Mouse (Mus musculus) urinary bladder, postnatal 25 days (tissue): ENCODE data around the gene Specc1l.
A peak's percentile ranks its signal among the peaks of the same experiment; 100 is the strongest.
"Not testable (repeated sequence)": the region's sequence is repeated elsewhere in the genome, so short reads cannot be mapped to it uniquely, and the experiment has no call there.

Source experiments
- DNase-seq: peaks from one replicate; pipeline ENCODE4 v3.0.0; 2022; ENCODE audit warnings: low spot score

The Specc1l gene

DNA sequence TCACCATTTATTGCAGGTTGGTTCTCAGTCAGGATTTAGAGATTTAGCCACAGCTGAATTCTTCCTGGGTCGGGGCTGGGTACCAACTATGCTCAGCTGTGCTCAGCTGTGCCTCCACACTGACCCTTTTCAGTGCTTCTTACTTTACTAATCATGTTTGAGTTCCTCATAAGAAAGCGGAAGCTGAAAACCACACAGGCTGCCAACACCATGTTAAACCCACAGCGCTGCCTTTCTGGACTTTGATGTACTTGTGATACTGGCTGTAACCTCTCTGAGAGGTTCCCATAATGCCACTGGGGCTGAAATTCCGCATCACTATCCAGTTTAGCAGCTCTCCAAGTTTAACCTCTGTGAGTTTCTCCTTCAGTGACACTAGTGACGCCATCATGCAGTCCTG lies 70.8 kb downstream of the Specc1l start:
- no peak for DNase-seq

DNA sequence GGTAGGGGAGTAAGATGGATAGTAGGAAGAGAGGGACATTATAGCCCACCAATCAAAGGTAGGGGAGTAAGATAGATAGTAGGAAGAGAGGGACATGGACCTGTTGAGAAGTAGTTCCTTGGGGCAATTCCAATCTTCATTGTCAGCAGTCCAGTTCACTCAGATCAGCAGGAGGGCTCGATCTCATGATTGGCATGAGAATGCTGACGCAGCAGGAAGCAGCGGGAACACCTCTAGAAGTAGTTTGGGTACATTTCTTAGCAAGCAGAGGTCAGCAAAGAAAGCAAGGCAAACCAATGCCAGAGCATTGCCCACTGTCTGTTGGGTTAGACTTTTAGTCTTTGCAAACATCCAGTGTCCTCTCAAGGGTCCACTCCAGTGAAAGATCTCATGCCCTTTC lies 71.9 kb downstream of the Specc1l start:
- DNase-seq = no peak

DNA sequence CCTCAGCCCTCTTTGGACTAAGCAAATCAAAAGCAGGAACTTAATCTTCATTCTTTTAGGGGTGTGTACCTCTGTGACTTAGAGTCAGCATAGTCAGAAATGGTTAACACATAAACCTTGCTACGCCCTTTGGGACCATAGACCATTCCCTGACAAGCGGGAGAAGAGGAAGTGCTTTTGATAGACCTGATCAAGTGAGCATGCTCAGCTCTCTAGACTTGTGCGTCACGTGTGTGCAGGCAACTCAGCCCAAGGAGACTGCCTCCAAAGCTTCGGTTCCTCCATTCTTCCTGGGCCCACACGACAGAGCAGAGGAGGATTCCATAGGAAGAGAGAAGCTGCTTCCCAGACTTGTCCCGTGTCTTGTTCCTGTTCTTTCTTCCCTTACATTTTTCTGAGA lies 76.7 kb downstream of the Specc1l start:
- DNase-seq = no peak

DNA sequence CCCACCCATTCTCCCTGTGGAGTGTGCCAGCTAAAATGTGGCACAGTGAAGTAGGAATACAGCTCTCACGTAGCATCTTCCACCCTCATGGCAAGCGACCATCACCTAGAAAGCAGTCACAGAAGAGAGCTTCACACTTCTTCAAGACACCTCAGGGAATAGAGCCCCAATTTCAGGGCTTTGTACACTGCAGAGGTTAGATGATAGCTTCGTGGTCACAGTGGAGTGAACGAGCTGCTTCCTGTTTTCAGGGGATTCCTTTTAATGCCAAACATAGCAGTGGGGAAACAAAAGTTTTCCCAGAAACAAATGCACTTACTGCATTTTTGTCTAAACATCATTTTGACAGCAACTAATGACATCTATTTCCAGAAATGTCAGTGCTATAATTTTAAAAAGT lies 77.5 kb downstream of the Specc1l start:
- no peak for DNase-seq

DNA sequence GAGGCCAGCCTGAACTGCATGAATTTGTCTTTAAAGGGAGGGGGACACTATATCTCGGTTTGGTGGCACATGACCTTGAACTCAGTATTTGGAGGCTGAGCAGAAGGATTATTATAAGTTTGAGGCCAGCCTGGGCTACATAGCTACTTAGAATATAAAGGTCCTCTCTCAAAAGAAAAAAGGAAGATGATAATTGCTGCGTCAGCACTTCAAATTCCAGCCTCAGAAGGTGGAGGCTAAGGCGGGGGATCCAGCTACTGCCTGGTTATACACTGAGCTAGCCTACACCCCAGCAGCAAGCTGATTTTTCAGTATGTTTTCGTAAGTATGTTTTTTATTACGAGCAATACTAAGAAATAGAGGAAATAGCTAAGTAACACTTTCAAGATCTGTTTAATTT lies 78.8 kb downstream of the Specc1l start:
- DNase-seq = no peak

DNA sequence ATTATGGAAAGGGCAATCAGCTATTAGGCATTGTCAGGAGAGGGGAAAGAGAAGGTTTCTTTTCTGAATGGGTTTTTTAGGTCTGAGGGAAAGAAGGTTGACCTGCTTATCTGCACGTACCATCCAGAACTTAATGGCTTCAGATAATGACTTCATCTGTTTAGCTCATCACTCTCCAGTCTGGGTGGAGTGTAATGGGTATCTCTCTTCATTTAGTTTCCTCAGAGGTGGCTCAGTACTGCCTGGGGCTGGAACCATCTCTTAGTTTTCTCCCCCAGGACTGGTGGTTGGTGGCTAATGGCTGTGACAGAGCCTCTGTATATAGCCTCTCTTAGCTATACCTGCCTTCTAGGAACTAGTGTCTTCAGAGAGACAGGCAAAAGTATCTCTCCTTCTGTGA lies 79.5 kb downstream of the Specc1l start:
- DNase-seq = no peak

DNA sequence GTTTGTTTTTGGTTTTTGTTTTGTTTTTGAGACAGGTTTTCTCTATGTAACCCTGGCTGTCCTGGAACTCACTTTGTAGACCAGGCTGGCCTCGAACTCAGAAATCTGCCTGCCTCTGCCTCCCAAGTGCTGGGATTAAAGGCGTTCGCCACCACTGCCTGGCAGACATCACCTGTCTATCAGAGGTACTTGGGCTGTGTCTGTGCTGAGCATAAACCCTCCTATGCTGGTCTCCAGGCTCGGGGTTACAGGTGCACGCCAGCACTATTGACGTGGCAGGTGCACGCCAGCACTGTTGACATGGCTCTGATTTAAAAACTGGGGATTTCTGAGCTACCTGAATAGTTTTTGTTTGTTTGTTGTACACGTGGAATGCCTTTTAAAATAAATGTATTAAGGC lies 80.3 kb downstream of the Specc1l start:
- DNase-seq = not testable (repeated sequence)

DNA sequence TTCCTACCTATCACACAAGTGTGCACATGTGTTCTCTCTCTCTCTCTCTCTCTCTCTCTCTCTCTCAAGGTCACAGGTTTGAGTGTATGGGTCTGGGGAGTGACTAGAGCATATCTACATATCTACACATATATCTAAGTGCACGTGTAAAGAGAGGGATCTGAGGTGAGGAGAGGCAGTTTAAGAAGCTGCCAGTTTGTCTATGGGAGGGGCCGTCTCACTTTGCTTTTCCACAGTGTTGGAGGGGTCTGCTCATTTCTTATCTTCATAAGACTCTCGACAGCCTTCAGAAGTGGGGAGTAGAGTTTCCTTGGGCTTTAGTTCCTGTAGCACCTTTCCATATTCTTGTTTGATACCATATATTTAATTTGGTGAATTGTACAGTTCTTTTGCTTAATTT lies 81.4 kb downstream of the Specc1l start:
- DNase-seq = no peak

GRCm38 (mm10) chr10:75294362-75294761 lies 82.5 kb downstream of the Specc1l start:
- DNase-seq = no peak

GRCm38 (mm10) chr10:75294926-75295325 lies 83.1 kb downstream of the Specc1l start:
- no peak for DNase-seq

- no peak for DNase-seq
Observed at GRCm38 (mm10) chr10:75298608-75299007, 86.7 kb downstream of the Specc1l start.

- peak; percentile 79 for DNase-seq
Observed at GRCm38 (mm10) chr10:75299785-75300418, 88.0 kb downstream of the Specc1l start.

DNA sequence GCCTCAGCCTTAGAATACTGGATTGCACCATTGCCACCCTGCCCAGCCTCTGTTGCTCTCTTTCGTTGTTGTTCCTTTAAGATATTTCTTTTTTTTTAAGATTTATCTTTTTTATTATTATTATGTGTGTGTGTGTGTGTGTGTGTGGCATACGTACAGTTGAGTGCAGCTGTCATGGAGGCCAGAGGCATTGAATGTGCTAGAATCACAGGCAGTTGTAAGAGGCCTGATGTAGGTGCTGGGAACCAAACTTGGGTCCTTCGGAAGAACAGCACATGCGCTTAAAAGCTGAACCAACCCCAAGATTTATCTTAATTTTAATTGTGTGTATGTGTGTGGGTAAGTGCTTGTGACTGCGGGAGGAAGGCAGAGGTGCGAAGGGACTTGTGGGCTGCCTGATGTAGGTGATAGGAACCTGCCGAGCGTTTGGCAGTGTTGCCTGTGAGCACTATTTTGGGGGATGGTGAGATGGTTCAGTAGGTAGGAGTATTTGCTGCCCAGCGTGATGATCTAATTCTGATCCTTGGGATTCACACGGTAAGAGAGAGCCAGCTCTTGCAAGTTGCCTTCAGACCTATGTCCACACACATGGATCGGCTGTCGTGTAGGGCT lies 89.4 kb downstream of the Specc1l start:
- DNase-seq = no peak

GRCm38 (mm10) chr10:75301937-75302336 lies 90.1 kb downstream of the Specc1l start:
- no peak for DNase-seq

GRCm38 (mm10) chr10:75302536-75302935 lies 90.7 kb downstream of the Specc1l start:
- DNase-seq = no peak

DNA sequence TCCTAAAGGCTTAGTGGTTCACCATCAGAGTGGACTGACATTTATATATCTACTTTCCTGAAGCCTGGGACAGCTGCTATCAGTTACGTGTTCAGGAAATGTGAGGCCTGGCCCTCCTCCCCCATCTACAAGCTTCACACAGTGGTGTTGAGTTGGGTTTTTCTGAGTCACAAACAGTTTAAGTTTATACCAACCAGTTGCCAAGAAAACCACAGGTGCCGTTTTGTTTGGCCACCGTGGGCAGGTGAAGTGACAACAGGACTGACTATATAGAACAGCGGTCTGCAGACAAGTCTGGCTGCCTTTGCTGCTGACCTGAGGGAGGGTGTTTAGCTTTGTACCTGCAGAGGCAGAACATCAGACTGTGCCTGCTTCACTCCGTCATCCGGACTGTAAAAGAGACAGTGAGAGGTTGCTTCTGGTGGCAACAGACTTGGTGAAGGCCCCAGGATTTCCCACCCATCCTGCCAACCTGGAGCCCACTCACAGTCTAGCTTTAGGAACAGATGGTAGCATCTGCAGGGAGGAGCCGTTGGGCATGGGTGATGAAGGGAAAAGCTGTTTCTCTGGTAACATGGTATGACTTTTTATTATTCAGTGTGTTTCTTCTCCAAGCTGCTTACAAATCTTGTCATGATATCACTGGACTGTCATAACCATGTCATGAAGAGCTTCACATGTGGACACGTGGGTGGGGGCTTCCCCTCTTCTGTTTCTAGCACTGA lies 91.6 kb downstream of the Specc1l start:
- no peak for DNase-seq

GRCm38 (mm10) chr10:75304049-75304405 lies 92.2 kb downstream of the Specc1l start:
- no peak for DNase-seq

DNA sequence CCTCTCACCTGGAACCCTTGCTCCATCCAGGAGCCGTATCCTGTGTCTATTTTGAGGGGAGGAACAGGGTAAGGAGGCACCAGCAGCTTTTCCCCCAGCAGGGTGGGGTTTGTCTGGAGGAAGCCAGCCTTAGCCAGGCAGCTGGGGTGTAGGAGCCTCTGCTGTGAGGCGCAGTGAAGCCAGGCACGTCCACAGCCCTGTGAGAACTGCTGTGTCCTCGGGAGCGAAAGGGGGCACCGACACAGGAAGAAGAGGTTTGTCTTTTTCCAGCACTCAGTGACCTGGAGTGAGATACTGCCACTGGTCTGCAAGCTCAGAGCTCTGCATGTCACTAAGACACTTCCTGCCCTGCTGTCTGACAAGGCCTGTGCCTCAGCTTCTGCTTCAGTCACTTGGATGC lies 92.5 kb downstream of the Specc1l start:
- no peak for DNase-seq

- DNase-seq = no peak
Observed at GRCm38 (mm10) chr10:75307130-75307529, 95.3 kb downstream of the Specc1l start.

- no peak for DNase-seq
Observed at GRCm38 (mm10) chr10:75312361-75312760, 100.5 kb downstream of the Specc1l start.

- DNase-seq = no peak
Observed at GRCm38 (mm10) chr10:75314190-75314980, 102.5 kb downstream of the Specc1l start.

- no peak for DNase-seq
Observed at GRCm38 (mm10) chr10:75315756-75316155, 103.9 kb downstream of the Specc1l start.

DNA sequence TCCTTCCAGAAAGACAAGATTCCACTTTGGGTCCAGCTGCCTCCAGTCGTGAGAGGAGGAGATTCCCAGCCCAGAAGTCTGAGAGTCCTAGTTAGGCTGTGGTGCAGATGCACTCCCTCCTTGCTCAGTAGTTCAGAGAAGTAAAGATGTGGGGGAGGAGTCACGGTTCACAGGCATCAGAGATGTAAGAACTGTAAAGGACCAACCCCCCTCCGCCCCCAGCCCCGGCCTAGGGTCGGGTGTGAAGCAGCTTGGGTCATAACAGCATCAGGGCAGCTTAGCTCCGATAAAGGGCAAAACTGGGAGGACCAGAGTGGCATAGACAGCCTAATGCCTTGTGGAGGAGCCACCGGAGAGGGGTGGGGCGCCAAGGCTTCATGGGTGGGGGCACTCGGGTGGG lies 104.6 kb downstream of the Specc1l start:
- no peak for DNase-seq

DNA sequence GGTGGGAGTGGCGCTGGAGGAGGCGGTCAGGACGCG lies 104.8 kb downstream of the Specc1l start, which contains the start of gene Adora2a:
Gene Adora2a, plus strand, starts transcription at position 6 of the 36 bp plus-strand sequence.
- no peak for DNase-seq
